Mouse (Mus musculus) limb, embryonic 12.5 days (tissue): ENCODE data around the gene Xylb. TPM values are rescaled to one million over a fixed set of nuclear protein-coding genes. Genes with fewer than 3 reads are reported as not detected.

Experiments used
- ATAC-seq: fragments of 200-750 bp; cut with Nextera tagmentation; 2 replicates; pipeline ENCODE4 v1.8.0; 2017; ENCODE audit warnings: low read depth, moderate TSS enrichment; ENCODE audit not compliant: insufficient number of reproducible peaks, insufficient read depth, low FRiP score, low TSS enrichment
- H3K27ac ChIP-seq: fragments of 300-500 bp; sonication (generic); 2 replicates; pipeline ENCODE4 v1.5.1; 2016; ENCODE audit warnings: mild to moderate bottlenecking, moderate library complexity
- H3K27me3 ChIP-seq: fragments of 300-500 bp; sonication (generic); 2 replicates; pipeline ENCODE4 v1.6.1; 2016; ENCODE audit warnings: mild to moderate bottlenecking, moderate library complexity
- H3K36me3 ChIP-seq: fragments of 300-500 bp; sonication (generic); 2 replicates; pipeline ENCODE4 v1.6.1; 2016; ENCODE audit warnings: mild to moderate bottlenecking, moderate library complexity
- H3K4me1 ChIP-seq: fragments of 300-500 bp; sonication (generic); replicated peaks from 2 replicates; pipeline ENCODE4 v1.6.1; 2016
- H3K4me2 ChIP-seq: fragments of 300-500 bp; sonication (generic); 2 replicates; pipeline ENCODE4 v1.6.1; 2016; ENCODE audit warnings: mild to moderate bottlenecking, moderate library complexity
- H3K4me3 ChIP-seq: fragments of 300-500 bp; sonication (generic); replicated peaks from 2 replicates; pipeline ENCODE4 v1.5.1; 2016; ENCODE audit warnings: mild to moderate bottlenecking
- H3K9ac ChIP-seq: fragments of 300-500 bp; sonication (generic); replicated peaks from 2 replicates; pipeline ENCODE4 v1.6.1; 2016; ENCODE audit warnings: mild to moderate bottlenecking, moderate library complexity
- H3K9me3 ChIP-seq: fragments of 300-500 bp; sonication (generic); 2 replicates; pipeline ENCODE4 v1.6.1; 2016; ENCODE audit warnings: mild to moderate bottlenecking, moderate library complexity
- WGBS: fragments of 180-500 bp; shearing (Covaris S2); methylation state at CpG from one replicate; pipeline ENCODE4 v1.1.7; 2016; 5-methylcytosine and 5-hydroxymethylcytosine counted together
- polyA plus RNA-seq: library from polyadenylated mRNA; unstranded; fragments of >200 nt; fragmentation: Nextera tagmentation; extraction: Ambion mirVana; gene quantifications from 2 replicates; pipeline ENCODE4 v1.2.1, GENCODE M21; 2016

The Xylb gene
- polyA plus RNA-seq, 1 experiment from 2014 or later: 7.6 TPM

- no peaks in the 10 kb centered on the region for H3K9me3 ChIP-seq
- H3K27ac ChIP-seq: peak within 1 kb of the TSS; percentile 91
- H3K4me1 ChIP-seq: peaks cover 14% of the 10 kb centered on the region
- under 1% methylated on average over 68 of the region's 68 CpGs for WGBS
- peak; percentile 99 for ATAC-seq
- H3K27me3 ChIP-seq: peaks cover 4% of the 10 kb centered on the region; the same call in 1 of the 2 replicates
- peak within 1 kb of the TSS; percentile 77 for H3K4me2 ChIP-seq
- peak within 1 kb of the TSS; percentile 84 for H3K4me3 ChIP-seq
- peak within 1 kb of the TSS; percentile 89 for H3K9ac ChIP-seq
- peaks cover 32% of the 10 kb centered on the region for H3K36me3 ChIP-seq
Measured at GRCm38 (mm10) chr9:119340909-119341816, 16.0 kb upstream of the Xylb start, which contains the start of gene Myd88. Myd88 (minus strand) TSS chr9:119341411.

GRCm38 (mm10) chr9:119342728-119343127 lies 14.5 kb upstream of the Xylb start:
- WGBS: 90% methylated on average over 7 of the region's 7 CpGs

GRCm38 (mm10) chr9:119346376-119346775 lies 10.8 kb upstream of the Xylb start:
- Histone ChIP-seq H3K4me3 (no peak overlapping the region), H3K4me1 (peaks cover 7% of the 10 kb centered on the region), H3K9me3 (no peaks in the 10 kb centered on the region), H3K27me3 (no peaks in the 10 kb centered on the region), H3K4me2 (no peak overlapping the region), H3K27ac (no peak overlapping the region), H3K36me3 (peaks cover 76% of the 10 kb centered on the region), H3K9ac (no peak overlapping the region)
- WGBS: 90% methylated on average over 8 of the region's 8 CpGs
- ATAC-seq: no peak

More at GRCm38 (mm10) chr9:119342728-119343127, 14.5 kb upstream of the Xylb start:
- H3K9me3 ChIP-seq: no peaks in the 10 kb centered on the region
- H3K27me3 ChIP-seq: peaks cover 4% of the 10 kb centered on the region; the same call in 1 of the 2 replicates
- H3K9ac ChIP-seq: 0 out of 2 replicates have a peak overlapping the region, but pooled peaks have one; percentile 89
- no peak overlapping the region for H3K27ac ChIP-seq
- peaks cover 48% of the 10 kb centered on the region for H3K36me3 ChIP-seq
- peak overlapping the region; percentile 77 for H3K4me2 ChIP-seq
- H3K4me1 ChIP-seq: peaks cover 14% of the 10 kb centered on the region
- H3K4me3 ChIP-seq: peak overlapping the region; percentile 84; the same call in 1 of the 2 replicates
- ATAC-seq: no peak

- Histone ChIP-seq H3K4me3 (no peak overlapping the region), H3K9me3 (no peaks in the 10 kb centered on the region), H3K4me1 (no peaks in the 10 kb centered on the region), H3K27me3 (no peaks in the 10 kb centered on the region), H3K9ac (no peak overlapping the region), H3K27ac (no peak overlapping the region), H3K4me2 (no peak overlapping the region), H3K36me3 (peaks cover 55% of the 10 kb centered on the region)
- ATAC-seq: no peak
- 85% methylated on average over 3 of the region's 3 CpGs for WGBS
Measured at GRCm38 (mm10) chr9:119350531-119350930, 6.7 kb upstream of the Xylb start.

- Histone ChIP-seq H3K27ac (no peak overlapping the region), H3K9ac (no peak overlapping the region), H3K4me3 (no peak overlapping the region), H3K27me3 (no peaks in the 10 kb centered on the region), H3K4me1 (no peaks in the 10 kb centered on the region), H3K4me2 (no peak overlapping the region), H3K36me3 (peaks cover 49% of the 10 kb centered on the region), H3K9me3 (no peaks in the 10 kb centered on the region)
- 90% methylated on average over 10 of the region's 10 CpGs for WGBS
- no peak for ATAC-seq
Measured at GRCm38 (mm10) chr9:119350947-119351705, 6.1 kb upstream of the Xylb start.

- H3K27me3 ChIP-seq: no peaks in the 10 kb centered on the region
- ATAC-seq: 0 out of 2 replicates have a peak, but pooled peaks have one; percentile 64
- WGBS: 31% methylated on average over 4 of the region's 4 CpGs
- no peaks in the 10 kb centered on the region for H3K9me3 ChIP-seq
- H3K27ac ChIP-seq: no peak overlapping the region
- H3K4me2 ChIP-seq: no peak overlapping the region
- no peaks in the 10 kb centered on the region for H3K4me1 ChIP-seq
- H3K4me3 ChIP-seq: no peak overlapping the region
- no peak overlapping the region for H3K9ac ChIP-seq
- peaks cover 40% of the 10 kb centered on the region for H3K36me3 ChIP-seq
Measured at GRCm38 (mm10) chr9:119352060-119352459, 5.1 kb upstream of the Xylb start.

- WGBS: 78% methylated on average over 6 of the region's 6 CpGs
- no peak for ATAC-seq
- H3K9me3 ChIP-seq: no peaks in the 10 kb centered on the region
- no peak overlapping the region for H3K4me3 ChIP-seq
- H3K4me2 ChIP-seq: no peak overlapping the region
- H3K36me3 ChIP-seq: peaks cover 23% of the 10 kb centered on the region
- no peaks in the 10 kb centered on the region for H3K27me3 ChIP-seq
- H3K27ac ChIP-seq: no peak overlapping the region
- peaks cover 7% of the 10 kb centered on the region for H3K4me1 ChIP-seq
- no peak overlapping the region for H3K9ac ChIP-seq
Measured at GRCm38 (mm10) chr9:119353926-119354325, 3.3 kb upstream of the Xylb start.

- WGBS: 80% methylated on average over 6 of the region's 6 CpGs
- Histone ChIP-seq H3K4me2 (no peak overlapping the region), H3K27ac (no peak overlapping the region), H3K4me1 (peaks cover 7% of the 10 kb centered on the region), H3K9ac (no peak overlapping the region), H3K4me3 (no peak overlapping the region), H3K9me3 (no peaks in the 10 kb centered on the region), H3K36me3 (peaks cover 13% of the 10 kb centered on the region), H3K27me3 (no peaks in the 10 kb centered on the region)
- no peak for ATAC-seq
Measured at GRCm38 (mm10) chr9:119355943-119356342, 1.2 kb upstream of the Xylb start.

- no peak for ATAC-seq
- H3K36me3 ChIP-seq: peaks cover 13% of the 10 kb centered on the region
- WGBS: 51% methylated on average over 9 of the region's 9 CpGs
- H3K4me1 ChIP-seq: peaks cover 7% of the 10 kb centered on the region
- no peaks in the 10 kb centered on the region for H3K9me3 ChIP-seq
- H3K27ac ChIP-seq: no peak overlapping the region
- H3K4me3 ChIP-seq: peak overlapping the region; percentile 75
- H3K9ac ChIP-seq: peak overlapping the region; percentile 74
- no peaks in the 10 kb centered on the region for H3K27me3 ChIP-seq
- peak overlapping the region; percentile 90 for H3K4me2 ChIP-seq
Measured at GRCm38 (mm10) chr9:119358058-119358429, 863 bp downstream of the Xylb start.

GRCm38 (mm10) chr9:119361416-119361815 lies 4.2 kb downstream of the Xylb start:
- Histone ChIP-seq H3K4me3 (no peak overlapping the region), H3K4me2 (no peak overlapping the region), H3K27ac (no peak overlapping the region), H3K9me3 (no peaks in the 10 kb centered on the region), H3K36me3 (peaks cover 13% of the 10 kb centered on the region), H3K4me1 (peaks cover 7% of the 10 kb centered on the region), H3K27me3 (no peaks in the 10 kb centered on the region), H3K9ac (no peak overlapping the region)
- 90% methylated on average over 5 of the region's 5 CpGs for WGBS
- no peak for ATAC-seq

GRCm38 (mm10) chr9:119363229-119363628 lies 6.0 kb downstream of the Xylb start:
- no peak overlapping the region for H3K4me3 ChIP-seq
- no peak overlapping the region for H3K4me2 ChIP-seq
- no peak overlapping the region for H3K27ac ChIP-seq
- peaks cover 3% of the 10 kb centered on the region for H3K4me1 ChIP-seq
- WGBS: 84% methylated on average over 12 of the region's 12 CpGs
- peaks cover 24% of the 10 kb centered on the region for H3K36me3 ChIP-seq
- H3K27me3 ChIP-seq: no peaks in the 10 kb centered on the region
- no peak overlapping the region for H3K9ac ChIP-seq
- no peak for ATAC-seq
- H3K9me3 ChIP-seq: no peaks in the 10 kb centered on the region
